ENCODE assay signal across 25 mouse cellular contexts in the genomic region with DNA sequence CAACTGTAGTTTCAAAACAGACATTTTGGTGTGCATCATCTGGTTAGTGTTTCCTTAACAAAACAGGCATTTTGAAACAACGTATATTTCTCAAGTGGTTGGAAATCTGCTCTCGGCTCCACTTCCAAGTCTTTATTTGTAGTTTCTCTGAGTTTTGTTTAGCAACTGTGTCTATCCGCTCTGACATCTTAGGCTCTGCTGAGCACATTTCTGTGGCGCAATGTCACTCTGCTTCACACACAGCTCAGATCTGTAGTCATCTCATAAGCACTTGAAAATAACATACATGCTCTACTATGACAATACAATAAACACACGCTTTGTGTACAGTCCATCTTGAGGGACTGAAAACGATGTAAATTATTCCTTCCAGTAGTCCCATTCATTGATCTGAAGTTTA.
"Had no signal": no experiment of that assay in that cellular context is flagged by ENCODE, and none has a peak within 500 bp of the region (broad histone marks: within the 10 kb centered on the region; RNA-seq: fewer than 3 reads in every experiment).

No protein-coding gene starts in this region.

- H3K4me2 ChIP-seq: heart, embryonic 11.5 days; heart, embryonic 13.5 days; heart, embryonic 15.5 days; hindbrain, embryonic 12.5 days; hindbrain, embryonic 14.5 days; limb, embryonic 13.5 days; limb, embryonic 15.5 days had no signal

- H3K36me3 ChIP-seq: heart, embryonic 13.5 days; heart, embryonic 15.5 days; hindbrain, embryonic 10.5 days; hindbrain, embryonic 12.5 days; limb, embryonic 13.5 days; limb, embryonic 15.5 days had no signal

- H3K9ac ChIP-seq: forebrain, postnatal 0 days; heart, embryonic 13.5 days; heart, embryonic 15.5 days; hindbrain, embryonic 12.5 days; hindbrain, embryonic 14.5 days; limb, embryonic 13.5 days; limb, embryonic 15.5 days had no signal

- H3K4me3 ChIP-seq: heart, adult 2 months; heart, embryonic 13.5 days; heart, embryonic 15.5 days; hindbrain, embryonic 10.5 days; hindbrain, embryonic 12.5 days; layer of hippocampus, adult 2 months; limb, embryonic 13.5 days; limb, embryonic 15.5 days had no signal

- H3K9me3 ChIP-seq: heart, embryonic 13.5 days; heart, embryonic 15.5 days; hindbrain, embryonic 10.5 days; hindbrain, embryonic 12.5 days; limb, embryonic 13.5 days; limb, embryonic 15.5 days had no signal

- DNase-seq: forebrain, postnatal 0 days; gastrocnemius, postnatal 14 days; gastrocnemius, postnatal 36 days; heart, adult 11 months; heart, adult 2 months; heart, postnatal 4 days; kidney, adult 18-20 months; kidney, adult 8-10 months; kidney, postnatal 10 days; kidney, postnatal 25 days; kidney, postnatal 4 days; layer of hippocampus, adult 9-11 months; layer of hippocampus, postnatal 36 days; left cerebral cortex, postnatal 4 days had no signal

- H3K27me3 ChIP-seq: heart, embryonic 13.5 days; heart, embryonic 15.5 days; hindbrain, embryonic 12.5 days; limb, embryonic 13.5 days; limb, embryonic 15.5 days had no signal

- H3K4me1 ChIP-seq: hindbrain, embryonic 10.5 days; hindbrain, embryonic 12.5 days had no signal

- H3K27ac ChIP-seq: heart, adult 2 months; heart, embryonic 13.5 days; heart, embryonic 15.5 days; hindbrain, embryonic 10.5 days; hindbrain, embryonic 12.5 days; hindbrain, embryonic 14.5 days; layer of hippocampus, adult 2 months; limb, embryonic 13.5 days; limb, embryonic 15.5 days had no signal

- ATAC-seq: forebrain, postnatal 0 days; hindbrain, embryonic 16.5 days; inflammation-experienced regulatory T-cells, adult 6 months had no signal
